Mouse (Mus musculus) forelimb bud, embryonic 11.5 days (tissue): ENCODE data around the gene Gjc2.
"Not testable (repeated sequence)": the region's sequence is repeated elsewhere in the genome, so short reads cannot be mapped to it uniquely, and the experiment has no call there.

ENCODE experiments used
- DNase-seq: peaks from one replicate; pipeline ENCODE4 v3.0.0-alpha.2; 2012; ENCODE audit warnings: low read depth, low spot score

The Gjc2 gene

GRCm38 (mm10) chr11:59182864-59183331, at the start of gene Gjc2:
Gene Gjc2 (minus strand): TSS chr11:59183213.
- DNase-seq = no peak

- DNase-seq = no peak
Measured at GRCm38 (mm10) chr11:59232797-59233196, 49.8 kb upstream of the Gjc2 start.

GRCm38 (mm10) chr11:59230144-59230760, 47.2 kb upstream of the Gjc2 start:
- DNase-seq = peak; percentile 37

- DNase-seq = peak; percentile 97
Measured at GRCm38 (mm10) chr11:59228122-59228953, 45.3 kb upstream of the Gjc2 start, which contains the start of gene Arf1. Gene Arf1 (minus strand): TSS chr11:59228270.

- no peak for DNase-seq
Measured at GRCm38 (mm10) chr11:59227604-59228121, 44.6 kb upstream of the Gjc2 start.

- no peak for DNase-seq
Measured at GRCm38 (mm10) chr11:59226787-59227603, 44.0 kb upstream of the Gjc2 start.

- DNase-seq = no peak
Measured at GRCm38 (mm10) chr11:59226251-59226650, 43.2 kb upstream of the Gjc2 start.

- DNase-seq = no peak
Measured at GRCm38 (mm10) chr11:59225167-59225566, 42.2 kb upstream of the Gjc2 start.

- no peak for DNase-seq
Measured at GRCm38 (mm10) chr11:59224470-59224869, 41.5 kb upstream of the Gjc2 start.

- no peak for DNase-seq
Measured at GRCm38 (mm10) chr11:59224025-59224424, 41.0 kb upstream of the Gjc2 start.

GRCm38 (mm10) chr11:59222306-59222705, 39.3 kb upstream of the Gjc2 start:
- DNase-seq = no peak

GRCm38 (mm10) chr11:59221604-59222003, 38.6 kb upstream of the Gjc2 start:
- DNase-seq = no peak

- DNase-seq = peak; percentile 49
Measured at GRCm38 (mm10) chr11:59219064-59219463, 36.1 kb upstream of the Gjc2 start.

- DNase-seq = no peak
Measured at GRCm38 (mm10) chr11:59218389-59218998, 35.5 kb upstream of the Gjc2 start.

GRCm38 (mm10) chr11:59216955-59217354, 33.9 kb upstream of the Gjc2 start:
- no peak for DNase-seq

- DNase-seq = no peak
Measured at GRCm38 (mm10) chr11:59212892-59213494, 30.0 kb upstream of the Gjc2 start.

- not testable (repeated sequence) for DNase-seq
Measured at GRCm38 (mm10) chr11:59212320-59212719, 29.3 kb upstream of the Gjc2 start.

- DNase-seq = not testable (repeated sequence)
Measured at GRCm38 (mm10) chr11:59211561-59211960, 28.5 kb upstream of the Gjc2 start.

- no peak for DNase-seq
Measured at GRCm38 (mm10) chr11:59210020-59210419, 27.0 kb upstream of the Gjc2 start.

- no peak for DNase-seq
Measured at GRCm38 (mm10) chr11:59209580-59209979, 26.6 kb upstream of the Gjc2 start.

- peak; percentile 63 for DNase-seq
Measured at GRCm38 (mm10) chr11:59209003-59209441, 26.0 kb upstream of the Gjc2 start.
